Mouse (Mus musculus) cortical plate, adult 2 months (tissue): ENCODE data around the gene Vmn1r213.

Experiments
- CTCF ChIP-seq: fragments of 200-500 bp; IDR thresholded peaks from 2 replicates; pipeline ENCODE4 v1.5.1; 2011; ENCODE audit warnings: mild to moderate bottlenecking, control low read depth, low read length; ENCODE audit not compliant: insufficient read depth; ENCODE audit errors: extremely low read depth
- POLR2A ChIP-seq: fragments of 200-500 bp; IDR thresholded peaks from 2 replicates; pipeline ENCODE4 v1.6.1; 2011; ENCODE audit warnings: mild to moderate bottlenecking, low read length, control low read depth; ENCODE audit not compliant: insufficient read depth; ENCODE audit errors: extremely low read depth

DNA sequence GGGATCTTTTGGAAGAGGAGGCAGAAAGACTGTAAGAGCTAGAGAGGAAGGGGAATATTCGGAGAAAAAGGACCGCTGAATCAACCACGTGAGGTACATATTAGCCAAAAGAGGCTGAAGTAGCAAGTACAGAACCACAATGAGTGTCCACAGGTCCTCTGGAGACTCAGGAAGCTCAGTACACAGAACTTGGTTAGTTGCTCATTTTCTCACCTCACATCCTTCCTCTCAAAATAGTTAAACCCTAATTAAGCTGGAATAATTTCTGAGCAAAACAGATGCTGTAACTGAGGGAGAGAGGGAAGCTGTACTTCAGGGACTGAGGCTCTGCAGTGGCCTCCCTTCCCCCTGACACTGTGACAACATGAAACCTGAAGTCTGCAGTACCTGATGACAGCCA lies 22.7 kb downstream of the Vmn1r213 start, which contains the start of gene Vmn1r214:
- TF ChIP-seq CTCF (no peak), POLR2A (no peak)
